Mouse (Mus musculus) midbrain, embryonic 15.5 days (tissue): ENCODE measurements around the gene Usp6nl. TPM values are rescaled to one million over a fixed set of nuclear protein-coding genes. Genes with fewer than 3 reads are reported as not detected.
A peak's percentile ranks its signal among the peaks of the same experiment; 100 is the strongest.

ENCODE experiments used
- ATAC-seq: fragments of 200-750 bp; cut with Nextera tagmentation; replicated peaks from 2 replicates; pipeline ENCODE4 v1.8.0; 2017; ENCODE audit warnings: moderate TSS enrichment
- H3K27ac ChIP-seq: fragments of 300-500 bp; sonication (generic); 2 replicates; pipeline ENCODE4 v1.5.1; 2015; ENCODE audit warnings: mild to moderate bottlenecking, inconsistent platforms
- H3K27me3 ChIP-seq: fragments of 300-500 bp; sonication (generic); replicated peaks from 2 replicates; pipeline ENCODE4 v1.6.1; 2015; ENCODE audit warnings: inconsistent platforms
- H3K36me3 ChIP-seq: fragments of 300-500 bp; sonication (generic); replicated peaks from 2 replicates; pipeline ENCODE4 v1.6.1; 2015; ENCODE audit warnings: inconsistent platforms
- H3K4me1 ChIP-seq: fragments of 300-500 bp; sonication (generic); 2 replicates; pipeline ENCODE4 v1.6.1; 2015; ENCODE audit warnings: inconsistent platforms
- H3K4me2 ChIP-seq: fragments of 300-500 bp; sonication (generic); 2 replicates; pipeline ENCODE4 v1.6.1; 2015; ENCODE audit warnings: inconsistent platforms, mild to moderate bottlenecking, moderate library complexity
- H3K4me3 ChIP-seq: fragments of 300-500 bp; sonication (generic); 2 replicates; pipeline ENCODE4 v1.5.1; 2015; ENCODE audit warnings: mild to moderate bottlenecking, inconsistent platforms
- H3K9ac ChIP-seq: fragments of 300-500 bp; sonication (generic); 2 replicates; pipeline ENCODE4 v1.6.1; 2015; ENCODE audit warnings: mild to moderate bottlenecking, inconsistent platforms
- H3K9me3 ChIP-seq: fragments of 300-500 bp; sonication (generic); 2 replicates; pipeline ENCODE4 v1.6.1; 2016; ENCODE audit warnings: inconsistent platforms
- WGBS: fragments of 180-500 bp; shearing (Covaris S2); methylation state at CpG from one replicate; pipeline ENCODE4 v1.1.7; 2015; ENCODE audit warnings: mixed read lengths; 5-methylcytosine and 5-hydroxymethylcytosine counted together
- polyA plus RNA-seq: library from polyadenylated mRNA; unstranded; fragments of >200 nt; fragmentation: Nextera tagmentation; extraction: Ambion mirVana; gene quantifications from 2 replicates; pipeline ENCODE4 v1.2.1, GENCODE M21; 2015

Usp6nl gene
- polyA plus RNA-seq, 1 experiment from 2014 or later = 6.5 TPM

- Histone ChIP-seq H3K4me3 (no peak overlapping the region), H3K9ac (no peak overlapping the region), H3K27me3 (no peaks in the 10 kb centered on the region), H3K4me1 (peaks cover 8% of the 10 kb centered on the region; the same call in 1 of the 2 replicates), H3K4me2 (no peak overlapping the region), H3K27ac (no peak overlapping the region), H3K36me3 (no peaks in the 10 kb centered on the region), H3K9me3 (no peaks in the 10 kb centered on the region)
- ATAC-seq = no peak
- 40% methylated on average over 9 of the region's 9 CpGs for WGBS
Observed at GRCm38 (mm10) chr2:6469164-6469563, 146.7 kb downstream of the Usp6nl start.

DNA sequence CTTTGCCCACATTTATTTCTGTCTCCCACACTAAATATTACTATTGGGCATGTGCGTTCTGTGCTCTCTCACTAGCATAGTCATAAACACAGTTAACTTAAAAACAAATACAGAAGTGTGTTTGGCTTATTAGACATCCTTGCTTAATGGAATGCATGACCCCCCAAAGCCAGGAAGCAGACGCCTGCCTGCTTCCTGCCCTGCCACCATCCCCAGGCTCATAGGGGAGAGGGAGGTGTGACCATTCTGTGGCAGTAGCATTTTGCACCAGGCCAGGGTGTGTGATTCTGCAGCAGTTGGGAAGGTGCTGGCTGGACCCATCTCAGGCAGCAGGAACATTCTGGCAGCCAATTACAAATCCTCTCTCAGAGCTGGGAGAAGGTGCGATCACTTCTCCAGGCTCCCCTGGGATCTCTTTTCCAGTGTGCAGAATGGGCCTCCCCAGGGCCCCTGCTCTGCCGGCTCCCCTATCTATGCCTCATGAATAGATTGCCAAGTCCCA lies 148.7 kb downstream of the Usp6nl start:
- H3K36me3 ChIP-seq = no peaks in the 10 kb centered on the region
- peaks cover 4% of the 10 kb centered on the region; the same call in 1 of the 2 replicates for H3K4me1 ChIP-seq
- no peak overlapping the region for H3K4me3 ChIP-seq
- no peak overlapping the region for H3K27ac ChIP-seq
- no peak overlapping the region for H3K4me2 ChIP-seq
- WGBS = 55% methylated on average over 4 of the region's 4 CpGs
- H3K9ac ChIP-seq = no peak overlapping the region
- no peak for ATAC-seq
- no peaks in the 10 kb centered on the region for H3K27me3 ChIP-seq
- H3K9me3 ChIP-seq = no peaks in the 10 kb centered on the region

GRCm38 (mm10) chr2:6473829-6474228 lies 151.4 kb downstream of the Usp6nl start:
- Histone ChIP-seq H3K27me3 (no peaks in the 10 kb centered on the region), H3K4me2 (no peak overlapping the region), H3K4me1 (peaks cover 6% of the 10 kb centered on the region; the same call in 1 of the 2 replicates), H3K4me3 (no peak overlapping the region), H3K9me3 (no peaks in the 10 kb centered on the region), H3K27ac (no peak overlapping the region), H3K9ac (no peak overlapping the region), H3K36me3 (no peaks in the 10 kb centered on the region)
- WGBS = 86% methylated on average over 5 of the region's 5 CpGs
- ATAC-seq = no peak

- 94% methylated on average over 4 of the region's 4 CpGs for WGBS
- H3K27ac ChIP-seq = no peak overlapping the region
- H3K4me3 ChIP-seq = no peak overlapping the region
- no peaks in the 10 kb centered on the region for H3K36me3 ChIP-seq
- ATAC-seq = no peak
- peaks cover 10% of the 10 kb centered on the region; the same call in 1 of the 2 replicates for H3K4me1 ChIP-seq
- no peak overlapping the region for H3K9ac ChIP-seq
- H3K4me2 ChIP-seq = no peak overlapping the region
- H3K27me3 ChIP-seq = no peaks in the 10 kb centered on the region
- no peaks in the 10 kb centered on the region for H3K9me3 ChIP-seq
Observed at GRCm38 (mm10) chr2:6477884-6478283, 155.4 kb downstream of the Usp6nl start.

DNA sequence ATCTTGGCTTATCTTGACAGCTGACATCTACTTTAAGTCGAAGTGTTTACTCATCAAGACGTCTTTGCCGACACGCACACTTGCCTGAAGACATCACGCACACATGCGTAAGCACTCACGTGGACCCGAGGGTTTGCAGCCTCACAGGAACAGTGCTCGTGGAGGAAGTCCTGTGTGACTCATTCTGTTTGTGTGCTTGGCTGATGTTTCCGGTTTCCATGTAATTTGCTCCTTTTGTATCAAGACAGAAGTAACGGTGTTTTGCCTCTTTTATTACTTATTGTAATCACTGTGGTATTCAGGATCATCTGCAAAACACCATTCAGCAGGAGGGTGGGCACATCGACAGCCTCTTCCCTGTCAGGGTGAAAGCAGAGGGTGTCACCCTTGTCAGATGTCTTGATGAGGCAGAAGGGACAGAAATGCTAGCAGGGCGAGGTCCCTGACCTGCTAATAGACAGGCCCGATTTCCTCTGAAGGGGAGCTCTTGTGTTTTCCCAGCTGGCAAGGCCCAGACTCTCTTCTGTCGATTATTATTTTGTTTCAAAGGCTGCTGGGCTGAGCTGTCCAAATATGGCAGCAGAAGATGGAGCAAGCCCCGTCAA lies 156.0 kb downstream of the Usp6nl start:
- Histone ChIP-seq H3K9me3 (no peaks in the 10 kb centered on the region), H3K27me3 (no peaks in the 10 kb centered on the region), H3K27ac (0 out of 2 replicates have a peak overlapping the region, but pooled peaks have one; percentile 43), H3K4me3 (no peak overlapping the region), H3K36me3 (no peaks in the 10 kb centered on the region), H3K4me2 (no peak overlapping the region), H3K9ac (no peak overlapping the region), H3K4me1 (peaks cover 10% of the 10 kb centered on the region; the same call in 1 of the 2 replicates)
- WGBS = 65% methylated on average over 16 of the region's 16 CpGs
- no peak for ATAC-seq

GRCm38 (mm10) chr2:6478966-6479391 lies 156.5 kb downstream of the Usp6nl start:
- H3K4me3 ChIP-seq = no peak overlapping the region
- no peaks in the 10 kb centered on the region for H3K9me3 ChIP-seq
- H3K36me3 ChIP-seq = no peaks in the 10 kb centered on the region
- ATAC-seq = peak; percentile 57
- H3K4me2 ChIP-seq = no peak overlapping the region
- 46% methylated on average over 13 of the region's 13 CpGs for WGBS
- H3K27ac ChIP-seq = 0 out of 2 replicates have a peak overlapping the region, but pooled peaks have one; percentile 43
- H3K9ac ChIP-seq = no peak overlapping the region
- H3K4me1 ChIP-seq = peaks cover 10% of the 10 kb centered on the region; the same call in 1 of the 2 replicates
- no peaks in the 10 kb centered on the region for H3K27me3 ChIP-seq

DNA sequence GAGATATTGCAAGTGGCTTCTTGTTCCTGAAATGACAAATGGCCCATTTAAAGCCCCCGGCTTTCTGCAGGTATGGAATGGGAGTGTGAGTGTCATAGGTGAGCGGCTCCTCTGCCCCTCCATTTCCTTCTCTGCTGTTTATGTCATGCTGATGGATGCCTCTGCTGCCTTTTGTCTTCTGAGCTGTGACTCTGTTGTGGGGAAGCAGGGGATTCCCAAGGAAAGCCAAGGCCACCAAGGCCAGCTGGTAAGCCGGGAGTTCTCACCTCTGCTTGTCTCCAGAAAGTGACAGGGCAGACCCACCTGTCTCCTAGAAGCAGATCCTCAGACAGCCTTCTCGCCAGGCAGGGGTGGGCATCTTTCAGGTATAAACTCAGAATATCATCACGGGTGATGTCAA lies 157.2 kb downstream of the Usp6nl start:
- H3K9ac ChIP-seq = no peak overlapping the region
- WGBS = 81% methylated on average over 5 of the region's 5 CpGs
- no peak overlapping the region for H3K4me2 ChIP-seq
- no peaks in the 10 kb centered on the region for H3K36me3 ChIP-seq
- no peak for ATAC-seq
- no peak overlapping the region for H3K4me3 ChIP-seq
- H3K27ac ChIP-seq = no peak overlapping the region
- H3K9me3 ChIP-seq = no peaks in the 10 kb centered on the region
- H3K4me1 ChIP-seq = peaks cover 10% of the 10 kb centered on the region; the same call in 1 of the 2 replicates
- no peaks in the 10 kb centered on the region for H3K27me3 ChIP-seq

- H3K4me2 ChIP-seq = no peak overlapping the region
- no peaks in the 10 kb centered on the region for H3K36me3 ChIP-seq
- ATAC-seq = no peak
- H3K4me1 ChIP-seq = peaks cover 10% of the 10 kb centered on the region; the same call in 1 of the 2 replicates
- H3K27ac ChIP-seq = no peak overlapping the region
- no peaks in the 10 kb centered on the region for H3K9me3 ChIP-seq
- no peak overlapping the region for H3K9ac ChIP-seq
- no peak overlapping the region for H3K4me3 ChIP-seq
- H3K27me3 ChIP-seq = no peaks in the 10 kb centered on the region
- WGBS = 96% methylated on average over 8 of the region's 8 CpGs
Observed at GRCm38 (mm10) chr2:6481966-6482365, 159.5 kb downstream of the Usp6nl start.

DNA sequence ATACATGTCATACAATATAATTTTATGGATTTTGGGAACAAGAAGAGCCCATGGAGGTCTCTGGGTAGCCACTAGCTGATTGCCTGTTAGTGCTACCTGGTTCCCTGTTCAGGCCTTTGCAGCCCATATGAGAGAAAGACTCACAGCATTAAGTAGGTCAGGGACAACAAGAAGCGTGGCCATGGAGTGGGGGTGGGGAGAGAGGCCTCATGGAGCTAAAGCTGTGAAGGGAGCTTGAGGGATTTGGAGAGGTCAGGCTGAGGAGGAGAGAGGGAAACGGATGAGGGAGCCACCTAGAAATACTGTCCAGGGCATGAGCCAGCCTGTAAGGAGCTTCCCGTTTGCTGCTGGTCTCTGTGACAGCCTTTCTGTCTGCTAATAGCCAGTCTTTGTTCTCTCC lies 159.9 kb downstream of the Usp6nl start:
- Histone ChIP-seq H3K36me3 (no peaks in the 10 kb centered on the region), H3K9me3 (no peaks in the 10 kb centered on the region), H3K9ac (no peak overlapping the region), H3K4me2 (no peak overlapping the region), H3K27ac (0 out of 2 replicates have a peak overlapping the region, but pooled peaks have one; percentile 10), H3K4me1 (peaks cover 10% of the 10 kb centered on the region; the same call in 1 of the 2 replicates), H3K4me3 (no peak overlapping the region), H3K27me3 (no peaks in the 10 kb centered on the region)
- 36% methylated on average over 3 of the region's 3 CpGs for WGBS
- ATAC-seq = no peak

DNA sequence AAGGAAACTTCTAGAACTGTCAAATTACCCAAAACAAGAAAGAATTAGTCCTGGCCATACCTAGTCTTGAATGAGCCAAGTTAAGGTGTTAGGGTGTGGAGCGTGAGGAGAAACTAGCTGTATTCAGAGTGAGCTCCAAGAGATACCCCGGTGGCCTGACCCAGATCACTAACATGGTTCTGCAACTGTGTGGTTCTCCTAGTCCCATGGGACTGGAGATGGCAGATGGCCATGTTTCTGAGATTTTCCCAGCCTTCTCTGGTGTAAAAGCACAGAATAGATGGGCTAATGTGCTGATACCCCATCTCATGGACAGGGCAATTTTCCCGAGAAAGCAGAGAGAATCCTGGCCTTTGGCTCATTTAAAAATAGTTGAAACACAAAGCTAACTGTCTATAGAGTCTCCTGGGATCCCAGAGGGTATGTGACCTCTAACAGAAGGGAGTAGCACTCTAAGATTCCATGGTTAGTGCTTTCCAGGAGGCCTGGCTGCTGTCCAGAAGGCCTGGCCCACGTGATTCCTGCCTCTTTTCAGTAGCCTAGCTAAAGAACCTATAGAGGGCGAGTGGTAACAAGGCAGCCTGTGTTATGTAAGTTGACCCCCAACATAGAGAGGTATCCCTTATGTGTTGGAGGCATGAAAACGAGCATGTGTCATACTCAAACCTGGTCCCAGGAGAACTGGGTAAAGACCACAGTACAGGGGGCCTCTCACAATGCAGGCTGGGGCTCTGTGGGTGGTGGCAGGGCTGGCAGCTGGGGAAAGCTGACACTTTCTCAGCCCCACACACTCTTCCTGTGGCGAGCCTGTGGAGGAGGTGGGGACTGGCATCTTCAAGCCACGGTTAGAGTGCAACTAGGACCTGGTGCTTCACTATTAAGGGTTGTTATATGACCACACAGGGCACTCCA lies 160.9 kb downstream of the Usp6nl start:
- Histone ChIP-seq H3K4me1 (peaks cover 10% of the 10 kb centered on the region; the same call in 1 of the 2 replicates), H3K4me2 (no peak overlapping the region), H3K36me3 (no peaks in the 10 kb centered on the region), H3K27me3 (no peaks in the 10 kb centered on the region), H3K4me3 (no peak overlapping the region), H3K9me3 (no peaks in the 10 kb centered on the region), H3K27ac (peak overlapping the region; percentile 14; the same call in 1 of the 2 replicates), H3K9ac (no peak overlapping the region)
- ATAC-seq = peak; percentile 59
- 32% methylated on average over 8 of the region's 8 CpGs for WGBS

DNA sequence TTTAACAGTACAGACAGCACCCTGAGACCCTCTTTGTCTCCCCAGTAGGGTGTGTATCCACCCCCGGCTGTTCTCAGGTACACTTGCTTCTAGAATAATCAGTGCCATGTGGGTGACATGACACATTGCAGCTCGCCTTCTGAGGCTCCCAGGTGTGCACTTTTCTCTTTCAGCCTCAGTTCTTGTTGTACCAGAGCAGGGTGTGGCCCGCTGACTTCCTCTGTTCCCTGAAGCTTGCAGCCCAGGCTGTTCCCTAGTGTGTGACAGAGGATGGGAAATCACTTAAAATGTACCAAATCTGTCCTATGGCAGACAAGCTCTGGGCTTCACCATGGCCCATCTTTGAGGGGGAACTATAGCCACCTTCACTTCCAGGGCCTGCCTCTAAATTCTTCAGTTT lies 161.7 kb downstream of the Usp6nl start:
- Histone ChIP-seq H3K36me3 (no peaks in the 10 kb centered on the region), H3K4me3 (no peak overlapping the region), H3K4me2 (no peak overlapping the region), H3K27ac (no peak overlapping the region; the same call in 1 of the 2 replicates), H3K9me3 (no peaks in the 10 kb centered on the region), H3K27me3 (no peaks in the 10 kb centered on the region), H3K9ac (no peak overlapping the region), H3K4me1 (peaks cover 5% of the 10 kb centered on the region; the same call in 1 of the 2 replicates)
- ATAC-seq = no peak
- WGBS = 84% methylated on average over 3 of the region's 3 CpGs
